Mouse (Mus musculus) lung, adult 2 months (tissue): ENCODE measurements around the gene Syngr4.

ENCODE experiments used
- CTCF ChIP-seq: fragments of 200-500 bp; IDR thresholded peaks from 2 replicates; pipeline ENCODE4 v1.5.1; 2011; ENCODE audit warnings: mild to moderate bottlenecking, low read length, control low read depth; ENCODE audit not compliant: insufficient read depth
- POLR2A ChIP-seq: fragments of 200-500 bp; IDR thresholded peaks from 2 replicates; pipeline ENCODE4 v1.6.1; 2011; ENCODE audit warnings: low read depth, mild to moderate bottlenecking, control low read depth, low read length, borderline replicate concordance; ENCODE audit errors: extremely low read depth

- TF ChIP-seq CTCF: no peak
- no peak for TF ChIP-seq POLR2A
Measured at GRCm38 (mm10) chr7:45873061-45873947, 23.2 kb downstream of the Syngr4 start.
